Mouse (Mus musculus) gastrocnemius, postnatal 14 days (tissue): ENCODE data around the gene Gfra4. TPM values are rescaled to one million over a fixed set of nuclear protein-coding genes. Genes with fewer than 3 reads are reported as not detected.

Experiments
- DNase-seq: peaks from one replicate; pipeline ENCODE4 v3.0.0; 2021; ENCODE audit warnings: mixed read lengths
- intact Hi-C: fragments of 180-260 bp; cut with DNase I; formaldehyde crosslinking; loops from one replicate; pipeline ENCODE4 v1.15.1; 2025; ENCODE audit warnings: low total_unique reads
- long read RNA-seq, 2 experiments: library from polyadenylated mRNA; stranded (forward); transcript quantifications; one replicate each; pipeline ENCODE4 v2.0.0; 2021
- total RNA-seq, 2 experiments: library from RNA; stranded (reverse); gene quantifications; 2 replicates each; pipeline ENCODE4 v1.2.3; 2021

The Gfra4 gene
- total RNA-seq: 1 to 10 TPM; 3.8 to 5.1 TPM
- long read RNA-seq, experiment 1, partial matches to known transcripts: 3 of 5 reads
- long read RNA-seq, experiment 1, other reads (novel, unspliced or antisense): 0 of 5 reads
- long read RNA-seq, experiment 2, partial matches to known transcripts: 2 of 4 reads
- long read RNA-seq, experiment 2, other reads (novel, unspliced or antisense): 1 of 4 reads

GRCm38 (mm10) chr2:131042988-131043387, at the start of gene Gfra4:
TSS of gene Gfra4 (minus strand) at chr2:131043088.
- no peak for DNase-seq
- intact Hi-C loops: no loop called here

GRCm38 (mm10) chr2:131090852-131091251, 48.0 kb upstream of the Gfra4 start:
- no peak for DNase-seq
- intact Hi-C loops: loop anchor here (5.0 kb wide), 1 partner anchor 66 kb away; no protein-coding TSS in a partner anchor

GRCm38 (mm10) chr2:131089634-131090033, 46.7 kb upstream of the Gfra4 start:
- intact Hi-C loops: loop anchor here (5.0 kb wide), 1 partner anchor 68 kb away; no protein-coding TSS in a partner anchor
- no peak for DNase-seq

GRCm38 (mm10) chr2:131088581-131088980, 45.7 kb upstream of the Gfra4 start:
- DNase-seq: no peak
- intact Hi-C loops: no loop called here

- DNase-seq: no peak
- intact Hi-C loops: no loop called here
Observed at GRCm38 (mm10) chr2:131086667-131087390, 43.9 kb upstream of the Gfra4 start, which contains the start of gene Siglec1. TSS of gene Siglec1 (minus strand) at chr2:131086765.

- DNase-seq: no peak
- intact Hi-C loops: no loop called here
Observed at GRCm38 (mm10) chr2:131084206-131084605, 41.3 kb upstream of the Gfra4 start.

GRCm38 (mm10) chr2:131080507-131080906, 37.6 kb upstream of the Gfra4 start:
- no peak for DNase-seq
- intact Hi-C loops: no loop called here

GRCm38 (mm10) chr2:131072536-131072935, 29.6 kb upstream of the Gfra4 start:
- intact Hi-C loops: no loop called here
- no peak for DNase-seq

GRCm38 (mm10) chr2:131067481-131067880, 24.6 kb upstream of the Gfra4 start:
- intact Hi-C loops: no loop called here
- DNase-seq: peak; percentile 62

GRCm38 (mm10) chr2:131066342-131066741, 23.5 kb upstream of the Gfra4 start:
- intact Hi-C loops: no loop called here

GRCm38 (mm10) chr2:131063404-131063864, 20.5 kb upstream of the Gfra4 start, which contains the start of gene Adam33:
TSS of gene Adam33 (minus strand) at chr2:131063814.
- intact Hi-C loops: no loop called here
- peak; percentile 53 for DNase-seq

More at GRCm38 (mm10) chr2:131066342-131066741, 23.5 kb upstream of the Gfra4 start:
- DNase-seq: no peak

- intact Hi-C loops: no loop called here
- no peak for DNase-seq
Observed at GRCm38 (mm10) chr2:131061607-131062006, 18.7 kb upstream of the Gfra4 start.

- intact Hi-C loops: no loop called here
- no peak for DNase-seq
Observed at GRCm38 (mm10) chr2:131060784-131061183, 17.9 kb upstream of the Gfra4 start.

- intact Hi-C loops: no loop called here
Observed at GRCm38 (mm10) chr2:131059781-131060540, 17.1 kb upstream of the Gfra4 start.

GRCm38 (mm10) chr2:131059377-131059776, 16.5 kb upstream of the Gfra4 start:
- intact Hi-C loops: no loop called here
- peak; percentile 83 for DNase-seq

More at GRCm38 (mm10) chr2:131059781-131060540, 17.1 kb upstream of the Gfra4 start:
- DNase-seq: peak; percentile 64

- intact Hi-C loops: no loop called here
- DNase-seq: no peak
Observed at GRCm38 (mm10) chr2:131058672-131059071, 15.8 kb upstream of the Gfra4 start.

GRCm38 (mm10) chr2:131056191-131056590, 13.3 kb upstream of the Gfra4 start:
- intact Hi-C loops: no loop called here
- no peak for DNase-seq

GRCm38 (mm10) chr2:131055631-131056030, 12.7 kb upstream of the Gfra4 start:
- no peak for DNase-seq
- intact Hi-C loops: no loop called here

- intact Hi-C loops: no loop called here
- no peak for DNase-seq
Observed at GRCm38 (mm10) chr2:131054646-131055264, 11.9 kb upstream of the Gfra4 start.
